In genomic region chr6:28989433-28989832, GRCm38 (mm10) we compare ENCODE assay signal across 17 mouse cellular contexts.
DNase-seq lines count a peak whose midpoint lies in the region; ATAC-seq and TF ChIP-seq lines count a peak whose summit lies in the region.
"Had no signal": no experiment of that assay in that cellular context is flagged by ENCODE, and none has a peak within 500 bp of the region (broad histone marks: within the 10 kb centered on the region; RNA-seq: fewer than 3 reads in every experiment).

No protein-coding gene starts in this region.

- H3K4me1 ChIP-seq in cerebellum, adult 2 months (ENCODE audit: control insufficient read depth, insufficient read depth, low read length): peaks cover 34% of the 10 kb centered on the region
- H3K4me1 ChIP-seq in forebrain, postnatal 0 days (ENCODE audit: insufficient read depth): no peaks in the 10 kb centered on the region
- H3K4me1 ChIP-seq: liver, embryonic 13.5 days; midbrain, embryonic 12.5 days had no signal

- H3K4me2 ChIP-seq in forebrain, postnatal 0 days (ENCODE audit: low read depth): no peak overlapping the region
- H3K4me2 ChIP-seq: heart, embryonic 11.5 days; liver, embryonic 13.5 days; midbrain, embryonic 12.5 days had no signal

- no peak overlapping the region for H3K9ac ChIP-seq in forebrain, postnatal 0 days
- H3K9ac ChIP-seq: liver, embryonic 13.5 days; midbrain, embryonic 12.5 days had no signal

- no peaks in the 10 kb centered on the region for H3K36me3 ChIP-seq in forebrain, postnatal 0 days (ENCODE audit: insufficient read depth)
- H3K36me3 ChIP-seq: liver, embryonic 13.5 days; midbrain, embryonic 12.5 days had no signal

- no peak overlapping the region for H3K27ac ChIP-seq in cerebellum, adult 2 months (ENCODE audit: insufficient read depth, low read length)
- no peak overlapping the region for H3K27ac ChIP-seq in forebrain, postnatal 0 days (ENCODE audit: low read depth, low read length)
- H3K27ac ChIP-seq: hindbrain, postnatal 0 days; liver, embryonic 13.5 days; midbrain, embryonic 12.5 days; stomach, postnatal 0 days had no signal

- H3K9me3 ChIP-seq in forebrain, postnatal 0 days (ENCODE audit: low read length): no peaks in the 10 kb centered on the region
- H3K9me3 ChIP-seq: liver, embryonic 13.5 days; midbrain, embryonic 12.5 days had no signal

- H3K27me3 ChIP-seq in cerebellum, adult 2 months (ENCODE audit: control insufficient read depth, insufficient read depth, low read length): no peaks in the 10 kb centered on the region
- no peaks in the 10 kb centered on the region for H3K27me3 ChIP-seq in forebrain, postnatal 0 days (ENCODE audit: insufficient read depth, low read length)

- TF ChIP-seq POLR2A in cerebellum, adult 2 months (IDR thresholded peaks at IDR 0.05; ENCODE audit: borderline replicate concordance, insufficient read depth, low read length): no peak

- no peak for DNase-seq in frontal cortex, postnatal 10 days (ENCODE audit: low spot score in 2 of 2)
- DNase-seq in lung, postnatal 14 days: peak; percentile 5
- DNase-seq in lung, postnatal 25 days (ENCODE audit: low spot score): no peak
- DNase-seq in cerebellum, adult 2 months: peak; percentile 61 to 66
- DNase-seq in forebrain, postnatal 0 days: peak; percentile 41
- no peak for DNase-seq in adrenal gland, postnatal 14 days
- DNase-seq: gastrocnemius, postnatal 25 days; heart, postnatal 4 days; kidney, adult 9 months; liver, embryonic 13.5 days had no signal

- H3K4me3 ChIP-seq in cerebellum, adult 2 months (replicated peaks; ENCODE audit: insufficient read depth, low read depth, low read length): peak overlapping the region; percentile 1
- no peak overlapping the region for H3K4me3 ChIP-seq in forebrain, postnatal 0 days (ENCODE audit: low read depth, low read length)
- H3K4me3 ChIP-seq: liver, embryonic 13.5 days; midbrain, embryonic 12.5 days; myocyte had no signal

- whole genome bisulfite sequencing in cerebellum, adult 2 months: 27% methylated on average over 10 of the region's 10 CpGs
- 57% methylated on average over 10 of the region's 10 CpGs for WGBS in forebrain, postnatal 0 days

- peak; percentile 58 for ATAC-seq in frontal cortex, adult (ENCODE audit: low TSS enrichment)
- ATAC-seq in forebrain, postnatal 0 days: no peak
- ATAC-seq: hindbrain, postnatal 0 days; lung, postnatal 0 days had no signal

- TF ChIP-seq CTCF in cerebellum, adult 2 months (IDR thresholded peaks at IDR 0.05; ENCODE audit: borderline replicate concordance, insufficient read depth, low read depth, low read length): no peak
- TF ChIP-seq CTCF in forebrain, postnatal 0 days (IDR thresholded peaks at IDR 0.05; ENCODE audit: low read depth): no peak

Comparison
In these comparisons a context has a peak if more than half of its experiments do, and no peak if none do; other contexts are left out.
1. DNase-seq: peak in lung, postnatal 14 days (single experiment), cerebellum, adult 2 months (2 of 2) and forebrain, postnatal 0 days (single experiment); none in frontal cortex, postnatal 10 days (0 of 2), lung, postnatal 25 days (single experiment) and adrenal gland, postnatal 14 days (single experiment).